Mouse (Mus musculus): ENCODE data around the gene Gm9918.

DNA sequence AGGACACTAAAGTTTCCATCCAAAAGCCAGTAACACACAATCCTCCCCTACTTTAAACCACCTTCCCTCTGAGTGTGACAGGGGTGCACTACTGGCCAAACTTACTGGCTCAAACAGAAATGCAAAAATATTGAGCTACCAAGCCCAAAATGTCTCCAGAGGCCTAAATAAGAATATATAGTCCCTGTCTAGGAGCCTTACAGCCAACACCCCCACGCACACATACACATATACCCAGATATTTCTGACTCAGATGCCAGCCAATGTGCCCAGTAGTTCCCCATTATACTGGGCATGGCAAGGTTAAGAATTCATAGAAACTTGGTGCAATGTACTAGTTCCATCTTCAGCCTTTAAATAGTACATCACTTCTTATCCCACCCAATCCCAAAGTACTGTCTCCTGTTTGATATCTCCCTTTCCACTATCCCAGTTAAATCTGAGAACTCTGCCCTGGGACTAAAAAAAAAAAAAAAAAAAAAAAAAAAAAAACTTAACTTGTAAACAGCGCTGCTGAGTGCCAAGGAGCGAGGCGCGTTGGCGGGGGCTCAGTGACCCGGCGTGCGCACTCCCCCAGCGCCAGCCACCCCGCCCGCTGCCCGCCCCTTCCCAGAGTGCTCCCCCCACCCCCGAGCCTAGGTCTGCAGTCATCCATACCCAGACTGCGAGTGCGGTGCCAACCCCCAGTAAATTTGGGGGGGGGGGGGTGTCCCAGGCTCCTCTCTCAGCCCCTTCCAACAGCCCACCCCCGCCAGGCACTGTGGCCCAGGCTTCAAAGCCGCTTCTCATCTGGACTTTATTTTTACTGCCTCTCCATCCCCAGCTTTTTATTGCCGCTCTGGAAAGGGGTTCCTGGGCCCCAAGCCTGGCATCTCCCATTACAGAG, 25.8 kb upstream of the Gm9918 start:
- no peak for TF ChIP-seq POLR2A (IDR thresholded peaks at IDR 0.05; ENCODE audit: borderline replicate concordance, insufficient read depth, low read length)
- TF ChIP-seq CTCF (IDR thresholded peaks at IDR 0.05; ENCODE audit: borderline replicate concordance, insufficient read depth, low read depth, low read length): no peak

All from cerebellum, adult 2 months (tissue).